Mouse (Mus musculus): ENCODE data around the gene Prkcb. TPM values are rescaled to one million over a fixed set of nuclear protein-coding genes. Genes with fewer than 3 reads are reported as not detected.

Prkcb gene
- polyA plus RNA-seq, 1 experiment from 2014 or later: 29.4 TPM

DNA sequence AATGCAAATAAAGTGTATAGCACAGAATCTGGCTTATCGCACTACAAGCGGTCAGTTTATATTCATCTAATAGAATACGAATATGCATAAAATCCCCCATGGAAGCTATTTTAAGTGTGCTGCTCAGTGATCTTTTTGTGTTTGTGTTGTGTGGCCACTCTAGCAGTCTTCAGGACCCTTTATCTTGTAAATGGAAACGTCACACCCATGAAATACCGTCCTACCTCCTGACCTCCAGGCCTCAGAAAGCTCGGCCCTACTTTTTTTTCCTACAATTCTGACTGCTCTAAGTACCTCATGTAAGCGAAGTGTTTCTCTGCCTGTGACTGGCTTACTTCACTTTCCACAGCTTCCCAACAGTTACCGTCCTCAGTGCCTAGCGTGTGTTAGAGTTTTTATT lies 9.0 kb upstream of the Prkcb start:
- H3K36me3 ChIP-seq (ENCODE audit: control insufficient read depth, insufficient read depth, low read length): no peaks in the 10 kb centered on the region
- no peak overlapping the region for H3K9ac ChIP-seq (ENCODE audit: low read length)
- no peak overlapping the region for H3K4me2 ChIP-seq (ENCODE audit: low read length)
- ATAC-seq (no peak), DNase-seq (ENCODE audit: low spot score) (no peak)
- no peaks in the 10 kb centered on the region for H3K9me3 ChIP-seq (replicated peaks; ENCODE audit: control insufficient read depth, low read length)
- no peaks in the 10 kb centered on the region for H3K27me3 ChIP-seq (replicated peaks; ENCODE audit: control insufficient read depth, insufficient read depth, low read length)
- H3K4me1 ChIP-seq (ENCODE audit: control insufficient read depth, insufficient read depth, low read length): no peaks in the 10 kb centered on the region
- 93% methylated on average over 9 of the region's 9 CpGs for WGBS
- no peak overlapping the region for H3K4me3 ChIP-seq (ENCODE audit: low read depth, low read length)
- no peak overlapping the region for H3K27ac ChIP-seq (ENCODE audit: low read depth, low read length)

DNA sequence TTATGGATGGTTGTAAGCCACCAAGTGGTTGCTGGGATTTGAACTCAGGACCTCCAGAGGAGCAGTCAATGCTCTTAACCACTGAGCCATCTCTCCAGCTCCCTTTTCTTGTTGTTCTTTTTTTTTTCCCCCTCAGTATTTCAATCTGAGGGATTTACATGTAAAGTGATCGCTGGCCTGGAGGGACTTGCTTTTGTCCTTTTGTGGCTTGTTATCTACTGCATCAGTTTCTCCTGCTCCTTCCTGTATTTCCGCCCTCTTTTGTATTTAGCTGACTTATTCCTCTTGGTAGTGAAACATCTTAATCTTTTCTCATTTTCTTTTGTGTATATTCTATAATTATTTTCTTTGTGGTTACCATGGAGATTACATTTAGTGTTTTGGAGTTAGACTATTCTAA lies 8.2 kb upstream of the Prkcb start:
- Histone ChIP-seq H3K4me3 (ENCODE audit: low read depth, low read length) (no peak overlapping the region), H3K36me3 (ENCODE audit: control insufficient read depth, insufficient read depth, low read length) (no peaks in the 10 kb centered on the region), H3K27me3 (replicated peaks; ENCODE audit: control insufficient read depth, insufficient read depth, low read length) (no peaks in the 10 kb centered on the region), H3K9ac (ENCODE audit: low read length) (no peak overlapping the region), H3K27ac (ENCODE audit: low read depth, low read length) (no peak overlapping the region), H3K9me3 (replicated peaks; ENCODE audit: control insufficient read depth, low read length) (no peaks in the 10 kb centered on the region), H3K4me1 (ENCODE audit: control insufficient read depth, insufficient read depth, low read length) (no peaks in the 10 kb centered on the region), H3K4me2 (ENCODE audit: low read length) (no peak overlapping the region)
- ATAC-seq (no peak), DNase-seq (ENCODE audit: low spot score) (no peak)
- 69% methylated on average over 2 of the region's 2 CpGs for WGBS

- Histone ChIP-seq H3K4me1 (ENCODE audit: control insufficient read depth, insufficient read depth, low read length) (no peaks in the 10 kb centered on the region), H3K9ac (ENCODE audit: low read length) (no peak overlapping the region), H3K36me3 (ENCODE audit: control insufficient read depth, insufficient read depth, low read length) (no peaks in the 10 kb centered on the region), H3K27me3 (replicated peaks; ENCODE audit: control insufficient read depth, insufficient read depth, low read length) (no peaks in the 10 kb centered on the region), H3K9me3 (replicated peaks; ENCODE audit: control insufficient read depth, low read length) (no peaks in the 10 kb centered on the region), H3K4me2 (ENCODE audit: low read length) (no peak overlapping the region), H3K4me3 (ENCODE audit: low read depth, low read length) (no peak overlapping the region), H3K27ac (ENCODE audit: low read depth, low read length) (no peak overlapping the region)
- WGBS: 75% methylated on average over 2 of the region's 2 CpGs
- DNase-seq (ENCODE audit: low spot score) (no peak), ATAC-seq (no peak)
Observed at GRCm38 (mm10) chr7:122282584-122282983, 6.0 kb upstream of the Prkcb start.

- H3K4me2 ChIP-seq (ENCODE audit: low read length): no peak overlapping the region
- no peak overlapping the region for H3K27ac ChIP-seq (ENCODE audit: low read depth, low read length)
- no peak for DNase-seq (ENCODE audit: low spot score)
- peaks cover 14% of the 10 kb centered on the region; the same call in 1 of the 2 replicates for H3K27me3 ChIP-seq (replicated peaks; ENCODE audit: control insufficient read depth, insufficient read depth, low read length)
- no peak overlapping the region for H3K4me3 ChIP-seq (ENCODE audit: low read depth, low read length)
- H3K36me3 ChIP-seq (ENCODE audit: control insufficient read depth, insufficient read depth, low read length): no peaks in the 10 kb centered on the region
- WGBS: 75% methylated on average over 1 of the region's 1 CpGs
- no peaks in the 10 kb centered on the region for H3K9me3 ChIP-seq (replicated peaks; ENCODE audit: control insufficient read depth, low read length)
- ATAC-seq: no peak
- H3K9ac ChIP-seq (ENCODE audit: low read length): no peak overlapping the region
- peaks cover 8% of the 10 kb centered on the region for H3K4me1 ChIP-seq (ENCODE audit: control insufficient read depth, insufficient read depth, low read length)
Observed at GRCm38 (mm10) chr7:122287217-122287616, 1.3 kb upstream of the Prkcb start.

DNA sequence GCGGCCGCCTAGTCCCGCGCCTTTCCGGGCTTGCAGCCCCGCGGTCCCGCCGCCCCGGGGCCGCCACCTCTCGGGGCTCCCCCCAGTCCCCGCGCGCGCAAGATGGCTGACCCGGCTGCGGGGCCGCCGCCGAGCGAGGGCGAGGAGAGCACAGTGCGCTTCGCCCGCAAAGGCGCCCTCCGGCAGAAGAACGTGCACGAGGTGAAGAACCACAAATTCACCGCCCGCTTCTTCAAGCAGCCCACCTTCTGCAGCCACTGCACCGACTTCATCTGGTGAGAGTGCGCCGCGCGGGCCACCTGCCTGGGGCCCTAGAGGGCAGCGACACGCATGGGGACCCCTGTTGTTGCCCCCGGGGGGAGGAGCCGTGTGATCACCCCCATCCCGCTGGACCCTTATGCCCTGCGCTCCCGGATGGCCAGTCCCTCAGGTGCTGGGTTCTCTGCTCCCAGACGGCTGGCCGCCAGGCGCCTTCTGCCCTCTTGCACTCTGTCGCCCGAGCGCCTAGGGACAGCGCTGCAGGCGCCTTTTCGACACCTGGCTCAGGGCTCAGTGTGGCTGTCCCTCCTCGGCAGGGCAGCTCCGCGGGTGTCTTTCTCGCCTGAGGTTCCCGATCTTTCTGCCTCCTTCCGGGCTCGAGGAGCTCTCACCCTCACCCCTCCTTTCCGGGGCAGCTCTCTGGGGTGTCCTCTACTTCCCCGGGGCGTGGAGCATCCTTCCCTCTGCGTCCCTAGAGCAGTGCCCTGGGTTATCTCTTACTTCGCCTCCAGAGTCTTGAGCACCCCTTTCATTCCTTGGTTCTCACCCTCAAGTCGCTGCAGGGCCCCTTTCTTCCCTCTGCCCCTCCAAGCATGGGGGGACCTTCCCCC lies 926 bp downstream of the Prkcb start:
- peak; percentile 37 for DNase-seq (ENCODE audit: low spot score)
- H3K4me3 ChIP-seq (ENCODE audit: low read depth, low read length): peak overlapping the region; percentile 59
- no peaks in the 10 kb centered on the region for H3K9me3 ChIP-seq (replicated peaks; ENCODE audit: control insufficient read depth, low read length)
- under 1% methylated on average over 54 of the region's 66 CpGs for WGBS
- H3K27me3 ChIP-seq (replicated peaks; ENCODE audit: control insufficient read depth, insufficient read depth, low read length): peaks cover 14% of the 10 kb centered on the region; the same call in 1 of the 2 replicates
- H3K36me3 ChIP-seq (ENCODE audit: control insufficient read depth, insufficient read depth, low read length): no peaks in the 10 kb centered on the region
- peaks cover 8% of the 10 kb centered on the region for H3K4me1 ChIP-seq (ENCODE audit: control insufficient read depth, insufficient read depth, low read length)
- ATAC-seq: peak; percentile 66
- peak overlapping the region; percentile 62 for H3K9ac ChIP-seq (ENCODE audit: low read length)
- no peak overlapping the region for H3K27ac ChIP-seq (ENCODE audit: low read depth, low read length)
- peak overlapping the region; percentile 82 for H3K4me2 ChIP-seq (ENCODE audit: low read length)

- no peaks in the 10 kb centered on the region for H3K36me3 ChIP-seq (ENCODE audit: control insufficient read depth, insufficient read depth, low read length)
- H3K27me3 ChIP-seq (replicated peaks; ENCODE audit: control insufficient read depth, insufficient read depth, low read length): peaks cover 14% of the 10 kb centered on the region; the same call in 1 of the 2 replicates
- H3K4me3 ChIP-seq (ENCODE audit: low read depth, low read length): peak overlapping the region; percentile 59
- peak overlapping the region; percentile 82 for H3K4me2 ChIP-seq (ENCODE audit: low read length)
- no peaks in the 10 kb centered on the region for H3K9me3 ChIP-seq (replicated peaks; ENCODE audit: control insufficient read depth, low read length)
- H3K9ac ChIP-seq (ENCODE audit: low read length): no peak overlapping the region; the same call in 1 of the 2 replicates
- DNase-seq (ENCODE audit: low spot score) (peak; percentile 14), ATAC-seq (no peak; the same call in 1 of the 2 replicates)
- H3K4me1 ChIP-seq (ENCODE audit: control insufficient read depth, insufficient read depth, low read length): peaks cover 8% of the 10 kb centered on the region
- WGBS: 10% methylated on average over 12 of the region's 12 CpGs
- H3K27ac ChIP-seq (ENCODE audit: low read depth, low read length): no peak overlapping the region
Observed at GRCm38 (mm10) chr7:122290165-122290564, 1.6 kb downstream of the Prkcb start.

- DNase-seq (ENCODE audit: low spot score): no peak
- ATAC-seq: no peak
- H3K4me2 ChIP-seq (ENCODE audit: low read length): no peak overlapping the region
- H3K27me3 ChIP-seq (replicated peaks; ENCODE audit: control insufficient read depth, insufficient read depth, low read length): peaks cover 14% of the 10 kb centered on the region; the same call in 1 of the 2 replicates
- no peaks in the 10 kb centered on the region for H3K36me3 ChIP-seq (ENCODE audit: control insufficient read depth, insufficient read depth, low read length)
- 72% methylated on average over 3 of the region's 3 CpGs for WGBS
- H3K27ac ChIP-seq (ENCODE audit: low read depth, low read length): no peak overlapping the region
- no peaks in the 10 kb centered on the region for H3K9me3 ChIP-seq (replicated peaks; ENCODE audit: control insufficient read depth, low read length)
- H3K9ac ChIP-seq (ENCODE audit: low read length): no peak overlapping the region
- no peak overlapping the region for H3K4me3 ChIP-seq (ENCODE audit: low read depth, low read length)
- peaks cover 8% of the 10 kb centered on the region for H3K4me1 ChIP-seq (ENCODE audit: control insufficient read depth, insufficient read depth, low read length)
Observed at GRCm38 (mm10) chr7:122290771-122291170, 2.2 kb downstream of the Prkcb start.

- Histone ChIP-seq H3K4me1 (ENCODE audit: control insufficient read depth, insufficient read depth, low read length) (peaks cover 8% of the 10 kb centered on the region), H3K9me3 (replicated peaks; ENCODE audit: control insufficient read depth, low read length) (no peaks in the 10 kb centered on the region), H3K36me3 (ENCODE audit: control insufficient read depth, insufficient read depth, low read length) (no peaks in the 10 kb centered on the region), H3K9ac (ENCODE audit: low read length) (no peak overlapping the region), H3K27ac (ENCODE audit: low read depth, low read length) (no peak overlapping the region), H3K4me3 (ENCODE audit: low read depth, low read length) (no peak overlapping the region), H3K27me3 (replicated peaks; ENCODE audit: control insufficient read depth, insufficient read depth, low read length) (peaks cover 14% of the 10 kb centered on the region; the same call in 1 of the 2 replicates), H3K4me2 (ENCODE audit: low read length) (no peak overlapping the region)
- ATAC-seq (no peak), DNase-seq (ENCODE audit: low spot score) (no peak)
- 54% methylated on average over 7 of the region's 7 CpGs for WGBS
Observed at GRCm38 (mm10) chr7:122292151-122292550, 3.6 kb downstream of the Prkcb start.

DNA sequence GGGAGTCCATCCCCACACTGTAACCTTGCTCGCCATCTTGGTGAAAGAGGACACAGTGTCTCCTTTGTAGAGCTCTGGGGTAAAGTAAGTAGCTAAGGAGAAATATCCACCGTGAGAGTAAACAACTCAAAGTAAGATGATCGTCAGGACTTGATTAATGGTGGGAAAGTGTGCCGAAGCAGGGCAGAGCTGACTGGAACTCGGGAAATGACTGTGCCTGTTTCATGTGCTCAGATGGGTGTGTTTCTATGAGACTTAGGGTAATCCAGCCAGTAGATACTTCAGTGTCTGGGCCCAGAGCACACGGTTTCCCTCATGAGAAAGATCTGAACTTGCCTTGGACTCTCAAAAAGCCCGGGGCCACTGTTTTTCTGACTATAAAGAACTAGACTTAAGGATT lies 5.6 kb downstream of the Prkcb start:
- DNase-seq (ENCODE audit: low spot score): no peak
- H3K36me3 ChIP-seq (ENCODE audit: control insufficient read depth, insufficient read depth, low read length): no peaks in the 10 kb centered on the region
- no peak overlapping the region for H3K4me2 ChIP-seq (ENCODE audit: low read length)
- WGBS: 87% methylated on average over 7 of the region's 7 CpGs
- no peaks in the 10 kb centered on the region for H3K9me3 ChIP-seq (replicated peaks; ENCODE audit: control insufficient read depth, low read length)
- H3K27ac ChIP-seq (ENCODE audit: low read depth, low read length): no peak overlapping the region
- peaks cover 14% of the 10 kb centered on the region; the same call in 1 of the 2 replicates for H3K27me3 ChIP-seq (replicated peaks; ENCODE audit: control insufficient read depth, insufficient read depth, low read length)
- H3K9ac ChIP-seq (ENCODE audit: low read length): no peak overlapping the region
- no peak for ATAC-seq
- H3K4me1 ChIP-seq (ENCODE audit: control insufficient read depth, insufficient read depth, low read length): peaks cover 5% of the 10 kb centered on the region; the same call in 1 of the 2 replicates
- no peak overlapping the region for H3K4me3 ChIP-seq (ENCODE audit: low read depth, low read length)

Measured in forebrain, embryonic 14.5 days (tissue).